Mouse (Mus musculus): Measurements from ENCODE around the gene Ndst2.
A peak's percentile ranks its signal among the peaks of the same experiment; 100 is the strongest.

The Ndst2 gene

DNA sequence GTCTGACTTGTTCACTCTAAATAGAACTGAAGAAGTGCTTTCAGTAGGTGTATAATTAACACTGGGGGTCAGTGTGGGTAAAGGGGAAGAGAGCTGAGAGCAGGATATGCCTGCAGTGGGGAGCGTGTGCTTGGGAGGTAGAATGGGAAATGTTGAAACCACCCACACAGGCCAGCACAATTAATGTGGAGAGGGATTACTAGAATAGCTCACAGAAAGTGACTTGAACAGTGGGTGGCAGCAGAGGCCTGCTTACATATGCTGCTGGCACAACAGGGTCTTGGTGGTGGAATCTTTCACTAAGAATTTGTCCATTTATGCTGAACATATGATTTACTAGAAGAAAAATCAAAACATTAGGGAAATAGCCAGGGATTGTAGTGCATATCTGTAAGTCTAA lies 37.4 kb downstream of the Ndst2 start:
- DNase-seq, result peak; percentile 79

DNA sequence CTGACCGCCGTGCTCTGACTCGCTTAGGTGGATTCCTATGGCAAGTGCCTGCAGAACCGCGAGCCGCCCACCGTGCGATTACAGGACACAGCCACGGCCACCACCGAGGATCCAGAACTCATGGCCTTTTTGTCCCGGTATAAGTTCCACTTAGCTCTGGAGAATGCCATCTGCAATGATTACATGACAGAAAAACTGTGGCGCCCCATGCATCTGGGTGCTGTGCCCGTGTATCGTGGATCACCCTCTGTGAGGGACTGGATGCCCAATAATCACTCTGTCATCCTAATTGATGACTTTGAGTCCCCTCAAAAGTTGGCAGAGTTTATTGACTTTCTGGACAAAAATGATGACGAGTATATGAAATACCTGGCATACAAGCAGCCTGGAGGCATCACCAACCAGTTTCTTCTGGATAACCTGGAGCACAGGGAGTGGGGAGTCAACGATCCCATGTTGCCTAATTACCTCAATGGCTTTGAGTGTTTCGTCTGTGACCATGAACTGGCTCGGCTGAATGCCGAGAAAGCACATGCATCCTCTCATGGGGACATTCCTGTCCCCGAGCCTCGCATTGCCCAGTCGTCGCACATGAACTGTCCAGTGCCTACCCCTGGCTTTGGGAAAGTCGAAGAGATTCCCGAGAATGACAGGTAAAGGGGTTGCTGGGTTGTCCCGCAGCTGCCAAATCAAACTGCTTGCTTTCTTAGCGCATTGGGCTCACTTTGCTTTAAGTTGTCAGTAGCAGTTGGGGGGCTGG lies 38.4 kb downstream of the Ndst2 start:
- DNase-seq, result peak; percentile 27

DNA sequence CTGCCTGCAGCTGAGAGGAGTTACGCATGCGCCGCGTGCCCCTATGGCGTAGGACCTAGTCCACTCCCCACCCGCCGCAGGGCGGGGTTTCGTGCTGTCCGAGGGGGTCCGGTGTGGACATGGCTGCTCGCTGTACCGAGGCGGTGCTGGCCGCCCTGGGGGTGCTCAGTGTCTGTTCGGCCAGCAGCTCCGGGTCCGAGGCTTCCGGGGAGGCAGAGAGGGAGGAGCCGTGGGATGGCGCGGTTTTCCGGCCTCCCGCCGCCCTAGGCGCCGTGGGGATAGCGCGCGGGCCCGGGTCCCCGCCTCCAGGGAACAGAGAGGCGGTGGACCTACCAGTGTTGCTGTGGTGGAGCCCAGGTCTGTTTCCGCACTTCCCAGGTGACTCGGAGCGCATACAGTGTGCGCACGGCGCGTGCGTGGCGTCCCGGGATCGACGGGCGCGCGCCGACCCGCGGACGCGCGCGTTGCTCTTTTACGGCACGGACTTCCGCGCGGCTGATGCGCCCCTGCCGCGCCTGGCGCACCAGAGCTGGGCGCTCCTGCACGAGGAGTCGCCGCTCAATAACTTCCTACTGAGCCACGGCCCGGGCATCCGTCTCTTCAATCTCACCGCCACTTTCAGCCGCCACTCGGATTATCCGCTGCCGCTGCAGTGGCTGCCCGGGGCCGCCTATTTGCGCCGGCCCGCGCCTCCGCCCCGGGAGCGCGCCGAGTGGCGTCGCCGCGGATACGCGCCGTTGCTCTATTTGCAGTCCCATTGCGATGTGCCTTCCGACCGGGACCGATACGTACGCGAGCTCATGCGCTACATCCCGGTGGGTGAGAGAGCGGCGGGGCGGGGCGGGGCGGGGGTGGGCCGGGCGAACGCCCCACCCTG lies 39.2 kb downstream of the Ndst2 start, which contains the start of gene Fut11:
Gene Fut11 (plus strand): TSS at position 85 of the 877 bp plus-strand sequence.
- DNase-seq, result peak; percentile 94

DNA sequence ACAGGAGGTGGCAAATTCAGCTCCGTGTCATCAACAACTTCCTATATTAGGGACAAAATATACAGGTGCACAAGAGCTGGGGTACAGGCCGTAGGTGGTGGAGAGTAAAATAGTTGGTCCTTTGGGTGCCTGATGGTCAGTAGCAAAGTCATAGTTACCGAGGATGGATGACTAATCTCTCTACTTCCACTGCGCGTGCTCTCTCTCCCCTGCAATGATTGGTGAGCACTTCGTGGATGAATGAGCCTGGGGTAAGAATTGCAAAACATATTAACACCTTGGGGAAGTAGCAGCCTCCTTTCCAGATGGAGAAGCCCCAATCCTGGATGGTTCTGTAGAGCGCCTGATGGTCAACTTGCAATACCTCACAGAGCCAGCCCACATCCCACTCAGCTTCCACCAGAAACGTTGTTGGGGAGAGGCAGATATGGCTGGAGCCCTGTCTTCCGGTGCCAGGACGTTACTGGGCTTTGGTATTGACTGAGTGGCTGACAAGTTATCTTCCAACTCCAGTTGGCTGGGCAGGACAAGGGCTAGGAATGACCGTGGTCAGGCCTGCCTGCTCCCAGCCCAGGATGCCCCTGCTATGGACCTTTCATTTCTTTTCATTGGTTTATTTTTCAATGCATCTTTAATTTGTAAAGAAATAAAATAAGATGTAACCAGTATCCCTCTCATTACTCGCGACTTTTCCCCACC lies 40.0 kb downstream of the Ndst2 start:
- DNase-seq, result no peak

DNA sequence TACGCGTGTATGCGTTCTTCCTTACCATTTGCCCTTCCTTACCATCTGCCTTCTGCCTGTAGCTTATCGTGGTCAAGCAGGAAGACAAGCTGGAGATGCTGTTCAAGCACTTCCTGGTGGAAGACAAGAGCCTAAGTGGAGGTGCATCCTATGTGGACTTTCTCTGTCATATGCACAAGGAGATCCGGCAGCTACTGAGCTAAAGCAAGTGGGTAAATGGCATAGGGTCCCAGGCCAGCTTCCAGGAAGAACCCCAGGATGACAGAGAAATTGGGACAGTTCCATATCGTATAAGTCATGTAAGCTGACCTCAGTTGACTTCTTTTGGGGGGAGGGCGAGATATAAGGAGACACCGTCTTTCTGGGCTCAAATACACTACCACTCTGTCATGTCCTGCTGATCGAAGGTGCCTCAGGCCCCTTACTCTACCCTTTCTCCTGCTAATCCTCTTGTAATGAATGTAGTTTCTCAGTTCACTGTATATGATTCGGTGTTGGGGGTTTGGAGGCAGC lies 40.7 kb downstream of the Ndst2 start:
- DNase-seq, result no peak

DNA sequence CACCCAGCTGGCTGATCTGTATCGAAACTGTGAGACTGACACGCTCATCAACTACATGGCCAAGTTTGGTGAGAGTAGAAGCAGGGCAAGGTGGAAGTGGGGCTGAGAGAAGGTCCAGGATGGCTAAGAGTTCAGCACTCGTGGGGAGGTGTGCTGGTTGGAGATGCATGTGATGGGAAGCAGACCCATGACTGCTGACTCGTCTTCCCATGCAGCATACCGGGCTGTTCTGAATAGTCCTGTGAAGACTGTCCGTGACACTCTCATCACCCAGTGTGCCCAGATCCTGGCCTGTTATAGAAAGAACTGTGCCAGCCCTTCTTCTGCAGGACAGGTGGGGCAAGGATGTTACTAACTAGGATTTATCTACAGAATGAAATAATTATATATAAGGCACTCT lies 42.6 kb downstream of the Ndst2 start:
- no peak for DNase-seq

DNA sequence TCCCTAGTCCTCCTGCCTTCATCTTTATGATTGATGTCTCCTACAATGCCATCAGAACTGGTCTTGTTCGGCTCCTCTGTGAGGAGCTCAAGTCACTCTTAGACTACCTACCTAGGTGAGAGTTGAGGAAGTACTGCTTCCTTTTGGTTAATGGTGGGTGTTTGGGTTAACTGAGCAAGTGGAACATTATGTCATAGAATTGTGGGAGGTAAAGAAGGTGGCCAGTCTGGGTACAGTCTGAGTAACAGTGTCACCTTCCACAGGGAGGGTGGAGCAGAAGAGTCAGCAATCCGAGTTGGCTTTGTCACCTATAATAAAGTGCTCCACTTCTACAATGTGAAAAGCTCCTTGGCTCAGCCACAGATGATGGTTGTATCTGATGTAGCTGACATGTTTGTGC lies 45.4 kb downstream of the Ndst2 start:
- DNase-seq, result no peak

DNA sequence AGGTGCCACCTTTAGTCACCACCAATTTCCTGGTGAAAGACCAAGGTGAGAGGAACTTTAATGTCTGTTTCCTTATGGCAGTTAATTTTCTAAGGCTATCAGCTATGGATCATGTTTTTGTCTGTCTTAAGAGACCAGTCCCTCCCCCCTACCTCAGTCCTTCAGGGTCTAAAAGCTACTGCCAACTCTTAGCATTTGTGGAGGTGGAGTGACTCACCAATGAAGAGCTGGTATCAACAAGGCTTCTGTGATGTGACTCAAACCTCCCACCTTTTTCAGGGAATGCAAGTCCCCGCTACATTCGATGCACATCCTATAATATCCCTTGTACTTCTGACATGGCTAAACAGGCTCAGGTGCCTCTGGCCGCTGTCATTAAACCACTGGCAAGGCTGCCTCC lies 47.8 kb downstream of the Ndst2 start:
- DNase-seq, result no peak

DNA sequence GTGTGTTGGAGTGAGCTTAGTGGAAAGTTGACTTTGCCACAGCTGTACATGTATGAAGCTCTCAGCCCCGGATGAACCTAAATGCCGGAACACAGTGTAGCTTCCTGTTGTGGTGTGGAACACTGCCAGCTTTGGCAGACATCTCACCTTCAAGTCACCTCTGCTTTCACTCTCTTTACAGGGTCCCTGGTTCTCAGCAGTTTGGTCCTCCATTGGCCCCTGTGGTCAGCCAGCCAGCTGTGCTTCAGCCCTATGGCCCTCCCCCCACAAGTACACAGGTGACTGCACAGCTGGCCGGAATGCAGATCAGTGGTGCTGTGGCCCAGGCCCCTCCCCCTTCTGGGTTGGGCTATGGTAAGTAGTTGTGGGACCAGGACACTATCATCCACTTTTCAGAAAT lies 51.9 kb downstream of the Ndst2 start:
- DNase-seq, result peak; percentile 20

DNA sequence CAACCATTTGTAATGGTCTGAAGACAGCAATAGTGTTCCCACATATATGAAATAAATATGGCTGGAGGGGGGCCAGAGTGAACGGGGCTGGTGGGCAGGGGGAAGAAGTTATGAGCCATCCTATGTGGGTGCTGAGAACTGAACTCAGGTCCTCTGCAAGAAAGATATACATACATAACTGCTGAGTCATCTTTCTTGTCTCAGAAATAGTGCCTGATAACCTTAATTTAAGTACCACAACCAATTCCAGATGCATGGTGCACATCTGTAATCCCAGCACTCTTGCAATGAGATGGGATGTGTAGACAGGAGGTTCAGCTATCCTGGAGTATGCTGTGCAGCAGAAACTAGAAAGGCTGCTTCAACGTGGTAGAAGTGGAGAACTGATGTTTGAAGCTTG lies 52.6 kb downstream of the Ndst2 start:
- DNase-seq, result no peak

DNA sequence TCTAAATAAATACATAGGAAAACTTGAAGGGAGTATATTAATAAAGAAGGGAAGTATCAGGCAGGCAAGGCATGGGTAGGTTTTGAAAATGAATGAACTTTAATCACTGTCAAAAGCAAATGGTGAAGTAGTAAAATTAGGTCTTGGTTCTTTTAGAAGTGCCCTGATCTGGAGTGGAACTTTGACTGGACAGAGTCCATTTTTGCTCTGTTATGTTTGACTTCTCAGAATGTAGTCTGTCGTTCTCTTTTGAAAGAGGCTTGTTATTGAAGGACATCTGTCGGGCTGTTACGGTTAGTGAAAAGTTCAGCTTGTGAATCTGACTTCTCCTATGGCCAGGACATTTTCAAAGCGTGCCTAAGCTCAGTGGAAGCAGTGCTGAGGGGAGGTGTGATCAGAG lies 56.5 kb downstream of the Ndst2 start:
- DNase-seq, result no peak

DNA sequence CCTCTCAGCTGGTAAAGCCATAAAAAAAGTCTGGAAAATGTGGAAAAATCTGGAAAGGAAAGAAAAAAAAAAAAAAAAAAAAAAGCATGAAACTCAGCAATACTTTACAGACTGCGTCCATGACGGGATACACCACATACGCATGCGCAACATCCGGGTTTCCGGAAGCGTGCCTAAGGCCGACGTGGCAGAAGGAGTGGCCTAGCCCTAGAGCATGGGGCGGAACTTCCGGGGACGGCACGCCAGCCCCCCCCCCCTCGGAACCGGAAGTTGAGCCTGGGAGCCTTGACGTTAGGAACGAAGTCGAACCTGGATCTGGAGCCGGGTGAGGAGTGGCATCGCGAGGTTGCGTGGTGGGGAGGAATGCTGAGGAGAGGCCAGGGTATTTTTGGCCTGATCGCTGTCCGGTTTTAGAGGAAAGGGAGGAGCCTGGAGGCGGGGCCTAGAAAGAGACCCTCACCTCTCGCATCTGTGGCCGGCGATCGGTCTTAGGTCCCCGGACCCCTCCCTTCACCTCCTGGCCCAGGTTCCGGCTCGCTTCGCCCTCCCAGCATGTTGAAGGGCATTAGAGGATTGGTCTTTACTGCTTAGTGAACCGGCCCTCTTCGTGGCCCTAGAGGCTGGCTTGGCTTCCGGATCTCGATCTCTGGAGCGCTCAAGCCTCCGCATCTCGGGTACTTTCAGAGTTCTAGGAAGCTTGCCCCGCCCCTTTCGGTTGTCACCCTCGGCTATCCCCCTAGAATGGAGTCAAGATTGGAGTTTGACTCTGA lies 60.1 kb downstream of the Ndst2 start, which contains the start of gene Sec24c:
Gene Sec24c (plus strand): TSS at position 245 of the 770 bp plus-strand sequence.
- DNase-seq, result peak; percentile 99

DNA sequence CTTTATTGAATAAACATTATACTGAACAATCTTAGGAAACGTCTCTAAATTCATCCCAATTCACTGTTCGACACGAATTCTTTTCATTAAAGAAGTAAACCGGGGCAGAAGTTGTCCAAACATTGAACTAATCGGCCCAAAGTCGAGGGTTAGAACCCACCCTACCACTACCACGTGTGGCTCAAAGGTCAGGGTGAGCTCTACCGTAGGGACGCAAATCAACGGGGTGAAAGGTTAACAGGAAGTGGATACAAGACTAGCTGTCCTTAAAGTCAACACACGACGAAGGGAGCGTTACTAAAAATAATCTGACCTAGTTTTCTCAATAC lies 60.7 kb downstream of the Ndst2 start:
- no peak for DNase-seq
